9 mouse cellular contexts compared by ENCODE assay signal in genomic region chr8:120270449-120270848, GRCm38 (mm10). TPM values are rescaled to one million over a fixed set of nuclear protein-coding genes. Genes with fewer than 3 reads are reported as not detected.
A peak's percentile ranks its signal among the peaks of the same experiment; 100 is the strongest.
DNase-seq lines count a peak whose midpoint lies in the region; ATAC-seq and TF ChIP-seq lines count a peak whose summit lies in the region.
"Had no signal": no experiment of that assay in that cellular context is flagged by ENCODE, and none has a peak within 500 bp of the region (broad histone marks: within the 10 kb centered on the region; RNA-seq: fewer than 3 reads in every experiment).

No protein-coding gene starts in this region.

- H3K79me2 ChIP-seq in liver, adult 2 months (ENCODE audit: control insufficient read depth, insufficient read depth, low read length): no peaks in the 10 kb centered on the region

- peaks cover 3% of the 10 kb centered on the region; the same call in 1 of the 2 replicates for H3K4me1 ChIP-seq in liver, adult 2 months (ENCODE audit: control insufficient read depth, insufficient read depth, low read length)
- H3K4me1 ChIP-seq in embryonic facial prominence, embryonic 15.5 days: peaks cover 93% of the 10 kb centered on the region
- peaks cover 22% of the 10 kb centered on the region for H3K4me1 ChIP-seq in neural tube, embryonic 14.5 days (ENCODE audit: control insufficient read depth, insufficient read depth, low read length)

- H3K27ac ChIP-seq in liver, adult 2 months (replicated peaks; ENCODE audit: insufficient read depth, low read depth, low read length): peak overlapping the region; percentile 76
- peak overlapping the region; percentile 39; the same call in 1 of the 2 replicates for H3K27ac ChIP-seq in embryonic facial prominence, embryonic 15.5 days (replicated peaks)
- no peak overlapping the region for H3K27ac ChIP-seq in neural tube, embryonic 14.5 days (ENCODE audit: low read depth, low read length)

- peak; percentile 85 for DNase-seq in liver, adult 2 months (ENCODE audit: extremely low read depth, low read depth, low spot score)
- DNase-seq in liver: no peak
- peak; percentile 92 for DNase-seq in adrenal gland, postnatal 14 days
- no peak for DNase-seq in urinary bladder, postnatal 25 days (ENCODE audit: low spot score)

- no peaks in the 10 kb centered on the region for H3K9me3 ChIP-seq in embryonic facial prominence, embryonic 15.5 days (replicated peaks)
- H3K9me3 ChIP-seq in neural tube, embryonic 14.5 days (ENCODE audit: control insufficient read depth, low read length): no peaks in the 10 kb centered on the region
- H3K9me3 ChIP-seq: limb, embryonic 13.5 days had no signal

- peak overlapping the region; percentile 65 for H3K9ac ChIP-seq in liver, adult 2 months (ENCODE audit: low read depth, low read length)
- no peak overlapping the region for H3K9ac ChIP-seq in embryonic facial prominence, embryonic 15.5 days
- H3K9ac ChIP-seq in neural tube, embryonic 14.5 days (replicated peaks; ENCODE audit: low read depth, low read length): no peak overlapping the region
- H3K9ac ChIP-seq: limb, embryonic 13.5 days had no signal

- ATAC-seq in embryonic facial prominence, embryonic 15.5 days (ENCODE audit: insufficient number of reproducible peaks, low FRiP score, low TSS enrichment, low read depth): peak; percentile 37
- peak; percentile 24 to 50; a peak in 3 of 4 replicates for ATAC-seq in hematopoietic stem cell, adult 5-6 weeks (replicated peaks in 1 of 2; ENCODE audit: insufficient read depth in 1 of 2, low FRiP score in 2 of 2, low TSS enrichment in 1 of 2, low read depth in 1 of 2, poor library complexity in 2 of 2, severe bottlenecking in 2 of 2)
- ATAC-seq in neural tube, embryonic 14.5 days (ENCODE audit: low read depth): peak; percentile 60
- no peak for ATAC-seq in CD4-positive, CD25-positive, alpha-beta regulatory T cell, adult 4 months

- H3K4me3 ChIP-seq in liver, adult 2 months (ENCODE audit: insufficient read depth, low read depth, low read length): peak overlapping the region; percentile 49; the same call in 1 of the 2 replicates
- no peak overlapping the region for H3K4me3 ChIP-seq in embryonic facial prominence, embryonic 15.5 days (replicated peaks)
- H3K4me3 ChIP-seq in neural tube, embryonic 14.5 days (ENCODE audit: low read depth, low read length): no peak overlapping the region
- H3K4me3 ChIP-seq: limb, embryonic 13.5 days had no signal

- H3K27me3 ChIP-seq in liver, adult 2 months (ENCODE audit: control insufficient read depth, insufficient read depth, low read length): no peaks in the 10 kb centered on the region
- no peaks in the 10 kb centered on the region for H3K27me3 ChIP-seq in embryonic facial prominence, embryonic 15.5 days
- H3K27me3 ChIP-seq in neural tube, embryonic 14.5 days (ENCODE audit: control insufficient read depth, insufficient read depth, low read length): no peaks in the 10 kb centered on the region
- H3K27me3 ChIP-seq: limb, embryonic 13.5 days had no signal

- H3K36me3 ChIP-seq in liver, adult 2 months (ENCODE audit: control insufficient read depth, insufficient read depth, low read length): no peaks in the 10 kb centered on the region
- H3K36me3 ChIP-seq in embryonic facial prominence, embryonic 15.5 days: no peaks in the 10 kb centered on the region
- no peaks in the 10 kb centered on the region for H3K36me3 ChIP-seq in neural tube, embryonic 14.5 days (ENCODE audit: control insufficient read depth, insufficient read depth, low read length)
- H3K36me3 ChIP-seq: limb, embryonic 13.5 days had no signal

- WGBS in liver, adult 2 months: 42% methylated on average over 13 of the region's 13 CpGs
- WGBS in embryonic facial prominence, embryonic 15.5 days: 36% methylated on average over 13 of the region's 13 CpGs
- WGBS in neural tube, embryonic 14.5 days: 39% methylated on average over 13 of the region's 13 CpGs

- no peak for TF ChIP-seq POLR2A in liver, adult 2 months (IDR thresholded peaks at IDR 0.05; ENCODE audit: extremely low read depth, insufficient read depth, low read length)

- peak; percentile 29; the same call in 1 of the 2 replicates for TF ChIP-seq CTCF in liver, adult 2 months (IDR thresholded peaks at IDR 0.05; ENCODE audit: low read depth, low read length)

- no peak overlapping the region for H3K4me2 ChIP-seq in embryonic facial prominence, embryonic 15.5 days (replicated peaks)
- H3K4me2 ChIP-seq in neural tube, embryonic 14.5 days (ENCODE audit: low read depth, low read length): no peak overlapping the region
- H3K4me2 ChIP-seq: limb, embryonic 13.5 days had no signal

RNA-seq across cellular contexts. Expression of gene Gse1, which starts 42.2 kb away (rescaled TPM):
- 2.6 and 3.6 TPM in 2 replicates for total RNA-seq in liver, adult 2 months (2014; rRNA removed)
- 8.5 and 10.0 TPM in 2 replicates for polyA plus RNA-seq in liver, adult 2 months (2012; rRNA removed)
- total RNA-seq in adrenal gland, postnatal 14 days (2021): 29.9 and 33.9 TPM in 2 replicates
- polyA plus RNA-seq in embryonic facial prominence, embryonic 15.5 days (2015; fragmentation: Nextera tagmentation; extraction: Ambion mirVana): 11.1 and 12.0 TPM in 2 replicates
- 16.6 and 21.2 TPM in 2 replicates for total RNA-seq in hematopoietic stem cell, adult 5-6 weeks (2017)
- polyA plus RNA-seq in neural tube, embryonic 14.5 days (2014; fragmentation: Nextera tagmentation; extraction: Ambion mirVana): 19.2 and 23.3 TPM in 2 replicates
- polyA plus RNA-seq in CD4-positive, CD25-positive, alpha-beta regulatory T cell, adult 4 months (2017; shearing (Covaris generic)): 1 to 10 TPM; 2.2 to 4.2 TPM

Comparison
In these comparisons a context has a peak if more than half of its experiments do, and no peak if none do; other contexts are left out.
1. DNase-seq: peak in liver, adult 2 months (single experiment) and adrenal gland, postnatal 14 days (single experiment); none in liver (single experiment) and urinary bladder, postnatal 25 days (single experiment).